Mouse (Mus musculus): ENCODE measurements around the gene A4gnt. TPM values are rescaled to one million over a fixed set of nuclear protein-coding genes. Genes with fewer than 3 reads are reported as not detected.
A peak's percentile ranks its signal among the peaks of the same experiment; 100 is the strongest.
"Not testable (repeated sequence)": the region's sequence is repeated elsewhere in the genome, so short reads cannot be mapped to it uniquely, and the experiment has no call there.

Gene A4gnt
- not detected for total RNA-seq (2021)
- long read RNA-seq, experiment 1 = 0 reads
- long read RNA-seq, experiment 2 = 0 reads

GRCm38 (mm10) chr9:99612202-99612601 lies at the start of gene A4gnt:
Gene A4gnt, plus strand, starts transcription at chr9:99612502.
- intact Hi-C loops (cut with DNase I; ENCODE audit: low total_unique reads) = no loop called here

DNA sequence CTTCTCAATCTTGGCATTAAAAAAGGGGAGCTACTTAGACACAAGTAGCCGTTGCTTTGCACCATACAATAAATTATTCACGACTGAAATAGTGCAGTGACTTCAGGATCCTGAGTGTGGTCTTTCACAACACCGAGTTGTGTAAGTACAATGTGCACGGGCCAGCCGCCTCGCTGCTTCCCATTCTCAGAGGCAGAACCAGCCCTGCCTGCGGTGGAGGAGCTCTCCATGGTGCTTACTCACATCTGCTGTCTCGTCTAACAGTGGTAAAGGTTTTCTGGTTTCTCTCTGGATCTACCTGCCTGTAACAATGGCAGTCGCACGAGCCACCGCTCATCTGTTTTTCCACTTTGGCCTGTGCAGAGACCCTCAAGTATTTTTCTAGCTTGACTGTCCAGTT lies 48.6 kb upstream of the A4gnt start:
- DNase-seq = peak; percentile 61
- intact Hi-C loops (cut with DNase I; ENCODE audit: low total_unique reads) = no loop called here

More at GRCm38 (mm10) chr9:99612202-99612601, at the start of gene A4gnt:
- DNase-seq = no peak

DNA sequence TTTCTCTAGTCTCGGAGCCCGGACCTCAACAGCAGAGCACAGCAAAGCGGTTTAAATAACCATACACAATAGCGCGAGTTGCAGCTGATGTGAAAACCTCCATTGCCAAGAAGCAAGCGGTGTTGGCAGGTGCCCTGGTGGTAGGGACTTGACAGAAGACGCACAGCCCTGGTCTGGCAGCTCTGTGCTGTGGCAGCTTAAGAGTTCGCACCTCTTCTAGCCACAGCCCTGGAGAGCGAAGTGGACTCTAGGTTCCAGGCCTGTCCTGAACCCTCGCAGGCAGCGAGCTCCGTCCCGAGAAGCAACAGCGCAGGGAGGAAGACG lies 44.3 kb upstream of the A4gnt start:
- DNase-seq = no peak
- intact Hi-C loops (cut with DNase I; ENCODE audit: low total_unique reads) = no loop called here

GRCm38 (mm10) chr9:99568347-99569070 lies 43.8 kb upstream of the A4gnt start, which contains the start of gene Armc8:
Gene Armc8, minus strand, starts transcription at chr9:99568899.
- DNase-seq = peak; percentile 89
- intact Hi-C loops (cut with DNase I; ENCODE audit: low total_unique reads) = no loop called here

GRCm38 (mm10) chr9:99569071-99569397 lies 43.3 kb upstream of the A4gnt start:
- intact Hi-C loops (cut with DNase I; ENCODE audit: low total_unique reads) = no loop called here
- DNase-seq = no peak

- DNase-seq = peak; percentile 93
- intact Hi-C loops (cut with DNase I; ENCODE audit: low total_unique reads) = no loop called here
Observed at GRCm38 (mm10) chr9:99575677-99576480, 36.4 kb upstream of the A4gnt start, which contains the start of gene Dbr1. Gene Dbr1, plus strand, starts transcription at chr9:99575799.

GRCm38 (mm10) chr9:99580655-99581054 lies 31.6 kb upstream of the A4gnt start:
- intact Hi-C loops (cut with DNase I; ENCODE audit: low total_unique reads) = loop anchor here (5.0 kb wide), 1 partner anchor 123 kb away; no protein-coding TSS in a partner anchor
- peak; percentile 9 for DNase-seq

GRCm38 (mm10) chr9:99587505-99588202 lies 24.6 kb upstream of the A4gnt start:
- intact Hi-C loops (cut with DNase I; ENCODE audit: low total_unique reads) = loop anchor here (5.0 kb wide), 1 partner anchor 75 kb away; no protein-coding TSS in a partner anchor
- DNase-seq = peak; percentile 68

DNA sequence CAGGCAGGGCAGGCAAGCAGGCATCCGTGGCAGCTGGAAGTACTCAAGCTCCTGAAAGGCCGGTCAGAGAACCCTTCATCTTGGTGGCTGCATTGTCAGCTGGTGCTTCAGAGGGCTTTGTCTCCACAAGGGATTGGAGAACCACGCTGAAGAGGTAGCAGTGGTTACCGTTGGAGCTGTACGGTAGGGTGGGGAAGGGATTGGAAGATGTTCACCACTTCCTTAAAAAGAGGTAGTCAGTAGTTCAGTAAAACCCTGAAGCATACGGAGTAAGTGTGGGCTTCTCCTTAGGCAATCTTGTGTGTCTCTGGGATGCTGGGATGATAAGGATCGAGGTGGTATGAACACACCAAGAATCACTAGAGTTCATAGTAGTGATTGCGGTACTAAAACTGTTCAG lies 21.2 kb upstream of the A4gnt start:
- intact Hi-C loops (cut with DNase I; ENCODE audit: low total_unique reads) = no loop called here
- DNase-seq = no peak

DNA sequence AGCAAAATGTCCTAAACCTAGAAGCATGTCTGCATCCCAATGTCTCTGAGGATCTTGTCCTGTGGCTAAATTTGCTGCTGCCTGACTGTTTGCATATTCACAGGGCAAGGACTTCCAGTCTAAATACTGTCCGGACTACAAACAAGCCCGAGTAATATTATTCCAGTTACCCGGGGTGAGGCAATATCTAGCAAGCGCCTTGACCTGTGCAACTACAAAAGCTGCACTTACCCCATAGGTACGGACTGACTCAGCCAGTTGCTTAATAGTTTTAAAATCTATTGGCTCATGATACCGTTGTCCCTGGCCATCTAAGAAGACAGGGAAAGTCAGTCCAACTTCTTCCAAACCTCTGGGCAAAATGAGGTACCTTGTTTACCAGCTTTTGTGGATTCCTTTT lies 13.2 kb upstream of the A4gnt start:
- DNase-seq; intact Hi-C loops (cut with DNase I; ENCODE audit: low total_unique reads): not testable (repeated sequence)

- no peak for DNase-seq
- intact Hi-C loops (cut with DNase I; ENCODE audit: low total_unique reads) = no loop called here
Observed at GRCm38 (mm10) chr9:99603566-99603965, 8.7 kb upstream of the A4gnt start.

DNA sequence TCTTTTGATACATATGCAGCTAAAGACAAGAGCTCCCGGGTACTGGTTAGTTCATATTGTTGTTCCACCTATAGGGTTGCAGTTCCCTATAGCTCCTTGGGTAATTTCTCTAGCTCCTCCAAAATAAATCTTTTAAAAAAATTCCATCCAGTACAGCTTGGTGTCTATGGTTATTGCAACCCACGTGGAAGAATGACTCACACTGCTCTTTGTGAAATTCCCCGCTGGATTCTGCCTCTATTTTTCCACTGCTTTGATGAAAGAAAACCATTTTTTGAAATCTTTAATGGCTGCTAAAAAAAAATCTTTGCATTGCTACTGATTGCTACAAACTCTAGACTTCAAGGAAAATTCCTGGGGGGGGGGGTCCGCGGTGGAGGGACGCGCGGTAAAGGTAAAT lies 7.4 kb downstream of the A4gnt start:
- intact Hi-C loops (cut with DNase I; ENCODE audit: low total_unique reads) = no loop called here
- DNase-seq = no peak

- intact Hi-C loops (cut with DNase I; ENCODE audit: low total_unique reads) = no loop called here
- DNase-seq = no peak
Observed at GRCm38 (mm10) chr9:99620196-99620595, 7.9 kb downstream of the A4gnt start.

GRCm38 (mm10) chr9:99622034-99622433 lies 9.7 kb downstream of the A4gnt start:
- intact Hi-C loops (cut with DNase I; ENCODE audit: low total_unique reads) = no loop called here
- DNase-seq = no peak

DNA sequence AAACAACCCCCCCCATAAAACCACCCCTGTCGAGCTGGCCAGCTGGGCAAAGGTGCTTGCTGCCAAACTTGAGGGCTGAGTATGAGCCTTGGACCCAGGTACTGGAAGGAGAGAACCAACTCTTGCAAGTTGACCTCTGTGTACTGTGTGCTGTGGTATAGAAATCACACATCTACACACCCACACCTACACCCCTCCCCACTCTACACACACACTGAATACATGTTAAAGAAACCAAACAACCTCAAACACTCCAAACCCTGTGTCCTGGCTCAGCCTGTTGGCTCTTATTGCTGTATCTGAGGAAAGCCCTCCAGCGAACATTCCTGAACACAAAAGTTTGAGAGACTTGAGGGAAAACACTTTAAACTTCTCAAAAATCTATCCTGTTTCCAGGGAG lies 10.7 kb downstream of the A4gnt start:
- DNase-seq = no peak
- intact Hi-C loops (cut with DNase I; ENCODE audit: low total_unique reads) = no loop called here

- intact Hi-C loops (cut with DNase I; ENCODE audit: low total_unique reads) = no loop called here
- DNase-seq = peak; percentile 9
Observed at GRCm38 (mm10) chr9:99624117-99624516, 11.8 kb downstream of the A4gnt start.

GRCm38 (mm10) chr9:99628581-99628980 lies 16.3 kb downstream of the A4gnt start:
- no peak for DNase-seq
- intact Hi-C loops (cut with DNase I; ENCODE audit: low total_unique reads) = no loop called here

- intact Hi-C loops (cut with DNase I; ENCODE audit: low total_unique reads) = no loop called here
Observed at GRCm38 (mm10) chr9:99629281-99630011, 17.1 kb downstream of the A4gnt start, which contains the start of gene Dzip1l. Gene Dzip1l, plus strand, starts transcription at chr9:99629496.

GRCm38 (mm10) chr9:99630071-99630470 lies 17.8 kb downstream of the A4gnt start:
- DNase-seq = no peak
- intact Hi-C loops (cut with DNase I; ENCODE audit: low total_unique reads) = no loop called here

More at GRCm38 (mm10) chr9:99629281-99630011, 17.1 kb downstream of the A4gnt start, which contains the start of gene Dzip1l:
- peak; percentile 74 for DNase-seq
